Mouse (Mus musculus) midbrain, embryonic 16.5 days (tissue): ENCODE measurements around the gene Lrfn2. TPM values are rescaled to one million over a fixed set of nuclear protein-coding genes. Genes with fewer than 3 reads are reported as not detected.

ENCODE experiments used
- ATAC-seq: fragments of 200-750 bp; cut with Nextera tagmentation; 2 replicates; pipeline ENCODE4 v1.8.0; 2017; ENCODE audit warnings: moderate TSS enrichment
- H3K27ac ChIP-seq: fragments of 300-500 bp; sonication (generic); 2 replicates; pipeline ENCODE4 v1.5.1; 2014; ENCODE audit warnings: mild to moderate bottlenecking, low read length, mixed read lengths
- H3K27me3 ChIP-seq: fragments of 300-500 bp; sonication (generic); 2 replicates; pipeline ENCODE4 v1.6.1; 2014; ENCODE audit warnings: low read depth, low read length, mixed read lengths; ENCODE audit not compliant: control insufficient read depth, insufficient read depth
- H3K36me3 ChIP-seq: fragments of 300-500 bp; sonication (generic); 2 replicates; pipeline ENCODE4 v1.6.1; 2014; ENCODE audit warnings: mild to moderate bottlenecking, low read length, moderate library complexity, mixed read lengths; ENCODE audit not compliant: control insufficient read depth, insufficient read depth
- H3K4me1 ChIP-seq: fragments of 300-500 bp; sonication (generic); 2 replicates; pipeline ENCODE4 v1.6.1; 2014; ENCODE audit warnings: mild to moderate bottlenecking, low read length, mixed read lengths; ENCODE audit not compliant: control insufficient read depth, insufficient read depth
- H3K4me2 ChIP-seq: fragments of 300-500 bp; sonication (generic); 2 replicates; pipeline ENCODE4 v1.6.1; 2014; ENCODE audit warnings: mild to moderate bottlenecking, low read length, mixed read lengths
- H3K4me3 ChIP-seq: fragments of 300-500 bp; sonication (generic); 2 replicates; pipeline ENCODE4 v1.5.1; 2014; ENCODE audit warnings: low read depth, mild to moderate bottlenecking, low read length, moderate library complexity, mixed read lengths
- H3K9ac ChIP-seq: fragments of 300-500 bp; sonication (generic); 2 replicates; pipeline ENCODE4 v1.6.1; 2014; ENCODE audit warnings: low read depth, low read length, mixed read lengths
- H3K9me3 ChIP-seq: fragments of 300-500 bp; sonication (generic); replicated peaks from 2 replicates; pipeline ENCODE4 v1.6.1; 2014; ENCODE audit warnings: mild to moderate bottlenecking, low read length, mixed read lengths; ENCODE audit not compliant: control insufficient read depth, poor library complexity, severe bottlenecking
- WGBS: fragments of 180-500 bp; shearing (Covaris S2); extraction: QIAGEN DNeasy Blood & Tissue Kit; methylation state at CpG from one replicate; pipeline ENCODE4 v1.1.7; 2014; 5-methylcytosine and 5-hydroxymethylcytosine counted together
- polyA plus RNA-seq: library from polyadenylated mRNA; unstranded; fragments of >200 nt; fragmentation: Nextera tagmentation; extraction: Ambion mirVana; gene quantifications from 2 replicates; pipeline ENCODE4 v1.2.1, GENCODE M21; 2015

The Lrfn2 gene
- polyA plus RNA-seq, 1 experiment from 2014 or later: 14.7 TPM

GRCm38 (mm10) chr17:48956033-48956631 is 24.0 kb downstream of the Lrfn2 start:
- H3K9me3 ChIP-seq: no peaks in the 10 kb centered on the region
- H3K4me3 ChIP-seq: no peak overlapping the region
- H3K27me3 ChIP-seq: no peaks in the 10 kb centered on the region
- peaks cover 6% of the 10 kb centered on the region for H3K4me1 ChIP-seq
- no peak overlapping the region for H3K27ac ChIP-seq
- 86% methylated on average over 7 of the region's 7 CpGs for WGBS
- no peak for ATAC-seq
- H3K36me3 ChIP-seq: peaks cover 5% of the 10 kb centered on the region; the same call in 1 of the 2 replicates
- no peak overlapping the region for H3K4me2 ChIP-seq
- no peak overlapping the region for H3K9ac ChIP-seq

GRCm38 (mm10) chr17:48960161-48960698 is 28.1 kb downstream of the Lrfn2 start:
- Histone ChIP-seq H3K9me3 (no peaks in the 10 kb centered on the region), H3K36me3 (no peaks in the 10 kb centered on the region), H3K27me3 (no peaks in the 10 kb centered on the region), H3K4me1 (peaks cover 6% of the 10 kb centered on the region), H3K27ac (no peak overlapping the region), H3K9ac (no peak overlapping the region), H3K4me2 (peak overlapping the region; percentile 38), H3K4me3 (no peak overlapping the region)
- peak; percentile 34; the same call in 1 of the 2 replicates for ATAC-seq
- 10% methylated on average over 16 of the region's 16 CpGs for WGBS

- H3K9ac ChIP-seq: no peak overlapping the region
- peaks cover 6% of the 10 kb centered on the region for H3K4me1 ChIP-seq
- H3K27ac ChIP-seq: no peak overlapping the region
- no peaks in the 10 kb centered on the region for H3K9me3 ChIP-seq
- H3K4me2 ChIP-seq: no peak overlapping the region
- no peak for ATAC-seq
- H3K36me3 ChIP-seq: no peaks in the 10 kb centered on the region
- H3K4me3 ChIP-seq: no peak overlapping the region
- H3K27me3 ChIP-seq: no peaks in the 10 kb centered on the region
- 57% methylated on average over 3 of the region's 3 CpGs for WGBS
Observed at GRCm38 (mm10) chr17:48962646-48963045, 30.5 kb downstream of the Lrfn2 start.

GRCm38 (mm10) chr17:48963740-48964139 is 31.6 kb downstream of the Lrfn2 start:
- Histone ChIP-seq H3K4me3 (no peak overlapping the region), H3K9ac (no peak overlapping the region), H3K27me3 (no peaks in the 10 kb centered on the region), H3K4me1 (peaks cover 6% of the 10 kb centered on the region), H3K27ac (no peak overlapping the region), H3K36me3 (no peaks in the 10 kb centered on the region), H3K4me2 (no peak overlapping the region), H3K9me3 (no peaks in the 10 kb centered on the region)
- no peak for ATAC-seq
- 81% methylated on average over 9 of the region's 9 CpGs for WGBS

GRCm38 (mm10) chr17:48968304-48968703 is 36.1 kb downstream of the Lrfn2 start:
- no peaks in the 10 kb centered on the region for H3K27me3 ChIP-seq
- no peak overlapping the region for H3K9ac ChIP-seq
- ATAC-seq: no peak
- WGBS: 88% methylated on average over 13 of the region's 13 CpGs
- no peaks in the 10 kb centered on the region for H3K9me3 ChIP-seq
- no peak overlapping the region for H3K4me2 ChIP-seq
- H3K27ac ChIP-seq: no peak overlapping the region
- no peak overlapping the region for H3K4me3 ChIP-seq
- peaks cover 12% of the 10 kb centered on the region for H3K4me1 ChIP-seq
- H3K36me3 ChIP-seq: no peaks in the 10 kb centered on the region

GRCm38 (mm10) chr17:48971296-48971695 is 39.1 kb downstream of the Lrfn2 start:
- no peaks in the 10 kb centered on the region for H3K9me3 ChIP-seq
- H3K4me3 ChIP-seq: no peak overlapping the region
- no peak overlapping the region for H3K27ac ChIP-seq
- H3K4me1 ChIP-seq: peaks cover 29% of the 10 kb centered on the region
- H3K4me2 ChIP-seq: no peak overlapping the region
- no peaks in the 10 kb centered on the region for H3K27me3 ChIP-seq
- 63% methylated on average over 10 of the region's 10 CpGs for WGBS
- H3K9ac ChIP-seq: no peak overlapping the region
- ATAC-seq: no peak
- no peaks in the 10 kb centered on the region for H3K36me3 ChIP-seq

DNA sequence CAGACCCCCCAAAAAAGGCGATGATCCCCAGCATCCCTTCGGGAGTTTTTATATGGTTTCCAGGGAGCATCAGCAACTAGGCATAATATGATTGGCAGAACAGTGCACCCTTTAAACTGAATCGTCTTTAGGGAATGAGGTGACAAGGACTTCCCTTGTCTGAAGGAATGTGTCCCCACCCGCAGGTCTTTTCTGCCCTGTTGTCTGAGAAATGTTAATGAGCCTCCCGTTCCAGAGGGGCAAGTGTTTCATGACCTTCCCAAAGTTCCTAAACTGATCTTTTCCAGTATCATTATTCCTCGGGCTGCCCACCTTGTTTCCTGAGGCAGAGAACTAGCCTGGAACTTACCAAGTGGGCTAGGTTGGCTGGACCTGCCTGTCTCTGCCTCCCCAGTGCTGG is 40.7 kb downstream of the Lrfn2 start:
- Histone ChIP-seq H3K4me2 (no peak overlapping the region), H3K36me3 (no peaks in the 10 kb centered on the region), H3K9ac (no peak overlapping the region), H3K9me3 (no peaks in the 10 kb centered on the region), H3K27ac (no peak overlapping the region), H3K4me1 (peaks cover 42% of the 10 kb centered on the region), H3K27me3 (no peaks in the 10 kb centered on the region), H3K4me3 (no peak overlapping the region)
- ATAC-seq: no peak
- 27% methylated on average over 6 of the region's 6 CpGs for WGBS

DNA sequence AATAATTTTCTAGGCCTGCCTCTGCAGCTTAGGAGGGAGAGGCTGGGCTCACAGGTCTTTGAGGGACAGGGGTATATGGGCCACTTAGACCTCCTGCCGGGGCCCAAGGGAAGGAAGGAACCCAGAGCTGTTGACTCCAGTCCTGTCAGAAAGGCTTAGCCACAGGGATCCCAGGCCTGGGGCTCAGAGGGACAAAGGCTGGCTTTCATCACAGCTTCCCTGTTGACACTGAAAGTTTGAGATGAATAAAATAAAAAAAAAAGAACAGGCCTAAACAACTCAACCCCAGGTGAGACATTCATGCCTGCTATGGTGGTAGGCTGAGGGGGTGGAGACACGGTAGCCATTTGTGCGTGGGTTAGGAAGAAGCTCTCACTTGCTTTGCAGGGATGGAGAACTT is 41.2 kb downstream of the Lrfn2 start:
- ATAC-seq: no peak
- H3K9me3 ChIP-seq: no peaks in the 10 kb centered on the region
- WGBS: 11% methylated on average over 3 of the region's 3 CpGs
- no peaks in the 10 kb centered on the region for H3K36me3 ChIP-seq
- no peak overlapping the region for H3K4me3 ChIP-seq
- H3K9ac ChIP-seq: no peak overlapping the region
- H3K27ac ChIP-seq: no peak overlapping the region
- no peaks in the 10 kb centered on the region for H3K27me3 ChIP-seq
- H3K4me2 ChIP-seq: no peak overlapping the region
- H3K4me1 ChIP-seq: peaks cover 46% of the 10 kb centered on the region

DNA sequence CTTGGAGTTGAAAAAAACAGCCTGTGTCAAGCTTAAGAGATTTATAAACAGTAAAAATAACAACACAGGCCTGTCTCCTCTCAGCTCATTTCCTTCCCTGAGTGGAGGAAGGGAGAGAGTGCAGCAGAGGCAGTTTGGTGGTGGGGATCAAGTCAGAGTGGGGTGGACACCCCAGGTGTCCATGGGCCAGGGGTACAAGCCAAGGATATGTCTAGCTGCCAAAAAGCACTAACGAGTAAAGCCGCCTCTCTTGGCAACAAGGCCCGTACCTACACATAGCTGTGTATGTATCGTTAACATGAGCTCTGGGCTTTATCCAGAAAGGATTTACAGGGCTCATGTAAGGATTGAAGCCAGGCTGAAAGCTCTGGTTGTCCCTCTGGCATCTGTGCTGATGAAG is 42.9 kb downstream of the Lrfn2 start:
- no peaks in the 10 kb centered on the region for H3K36me3 ChIP-seq
- no peaks in the 10 kb centered on the region for H3K27me3 ChIP-seq
- H3K4me3 ChIP-seq: no peak overlapping the region
- ATAC-seq: no peak
- H3K27ac ChIP-seq: peak overlapping the region; percentile 47
- peak overlapping the region; percentile 17; the same call in 1 of the 2 replicates for H3K9ac ChIP-seq
- 43% methylated on average over 4 of the region's 4 CpGs for WGBS
- H3K4me1 ChIP-seq: peaks cover 47% of the 10 kb centered on the region
- no peaks in the 10 kb centered on the region for H3K9me3 ChIP-seq
- no peak overlapping the region for H3K4me2 ChIP-seq
